Mouse (Mus musculus): ENCODE results near the gene Hist1h4c.
A peak's percentile ranks its signal among the peaks of the same experiment; 100 is the strongest.
"Not testable (repeated sequence)": the region's sequence is repeated elsewhere in the genome, so short reads cannot be mapped to it uniquely, and the experiment has no call there.

Gene Hist1h4c

GRCm38 (mm10) chr13:23729192-23729525 is 30.9 kb upstream of the Hist1h4c start:
- DNase-seq (ENCODE audit: low read depth, low spot score): no peak

- DNase-seq (ENCODE audit: low read depth, low spot score): no peak
These were observed 30.4 kb upstream of the Hist1h4c start for GRCm38 (mm10) chr13:23728472-23729191.

- DNase-seq (ENCODE audit: low read depth, low spot score): no peak
These were observed 27.0 kb upstream of the Hist1h4c start for GRCm38 (mm10) chr13:23725213-23725612.

- DNase-seq (ENCODE audit: low read depth, low spot score): no peak
These were observed 26.0 kb upstream of the Hist1h4c start for GRCm38 (mm10) chr13:23724239-23724638.

GRCm38 (mm10) chr13:23717593-23718245 is 19.5 kb upstream of the Hist1h4c start:
- DNase-seq (ENCODE audit: low read depth, low spot score): not testable (repeated sequence)

- DNase-seq (ENCODE audit: low read depth, low spot score): no peak
These were observed 18.9 kb upstream of the Hist1h4c start for GRCm38 (mm10) chr13:23717176-23717575.

- DNase-seq (ENCODE audit: low read depth, low spot score): no peak
These were observed 18.2 kb upstream of the Hist1h4c start for GRCm38 (mm10) chr13:23716261-23717042.

- peak; percentile 47 for DNase-seq (ENCODE audit: low read depth, low spot score)
These were observed 12.3 kb upstream of the Hist1h4c start, which contains the start of gene Hfe for GRCm38 (mm10) chr13:23710374-23711089. Gene Hfe (minus strand): TSS chr13:23710854.

- DNase-seq (ENCODE audit: low read depth, low spot score): peak; percentile 13
These were observed 11.6 kb upstream of the Hist1h4c start for GRCm38 (mm10) chr13:23709714-23710373.

GRCm38 (mm10) chr13:23708654-23709053 is 10.4 kb upstream of the Hist1h4c start:
- no peak for DNase-seq (ENCODE audit: low read depth, low spot score)

GRCm38 (mm10) chr13:23708041-23708440 is 9.8 kb upstream of the Hist1h4c start:
- no peak for DNase-seq (ENCODE audit: low read depth, low spot score)

- DNase-seq (ENCODE audit: low read depth, low spot score): no peak
These were observed 8.5 kb upstream of the Hist1h4c start for GRCm38 (mm10) chr13:23706771-23707170.

GRCm38 (mm10) chr13:23705751-23706356 is 7.6 kb upstream of the Hist1h4c start:
- no peak for DNase-seq (ENCODE audit: low read depth, low spot score)

- not testable (repeated sequence) for DNase-seq (ENCODE audit: low read depth, low spot score)
These were observed 4.5 kb upstream of the Hist1h4c start for GRCm38 (mm10) chr13:23702801-23703200.

GRCm38 (mm10) chr13:23702220-23702619 is 4.0 kb upstream of the Hist1h4c start:
- no peak for DNase-seq (ENCODE audit: low read depth, low spot score)

GRCm38 (mm10) chr13:23700786-23701520 is 2.7 kb upstream of the Hist1h4c start:
- peak; percentile 84 for DNase-seq (ENCODE audit: low read depth, low spot score)

GRCm38 (mm10) chr13:23699767-23700166 is 1.5 kb upstream of the Hist1h4c start:
- no peak for DNase-seq (ENCODE audit: low read depth, low spot score)

GRCm38 (mm10) chr13:23698996-23699395 is 742 bp upstream of the Hist1h4c start:
- DNase-seq (ENCODE audit: low read depth, low spot score): no peak

- peak; percentile 77 for DNase-seq (ENCODE audit: low read depth, low spot score)
These were observed 559 bp downstream of the Hist1h4c start for GRCm38 (mm10) chr13:23697491-23698299.
